Mouse (Mus musculus) CD4-positive, CD25-positive, alpha-beta regulatory T cell, adult 4 months (primary cell): ENCODE measurements around the gene Olfr1205. TPM values are rescaled to one million over a fixed set of nuclear protein-coding genes. Genes with fewer than 3 reads are reported as not detected.

ENCODE experiments used
- ATAC-seq: one replicate; pipeline ENCODE4 v1.8.0; 2017
- polyA plus RNA-seq, 2 experiments: library from polyadenylated mRNA; unstranded; fragments of 100-300 nt; shearing (Covaris generic); gene quantifications; one replicate each; pipeline ENCODE4 v1.2.1; 2017

The Olfr1205 gene
- not detected for polyA plus RNA-seq

- no peak for ATAC-seq
Observed at GRCm38 (mm10) chr2:88829437-88829836, at the start of gene Olfr1205. Gene Olfr1205 (plus strand): TSS chr2:88829737.

- ATAC-seq, result no peak
Observed at GRCm38 (mm10) chr2:88792736-88793135, 36.8 kb upstream of the Olfr1205 start, which contains the start of gene Olfr1201. Gene Olfr1201 (plus strand): TSS chr2:88793036.

GRCm38 (mm10) chr2:88814196-88814595 is 15.3 kb upstream of the Olfr1205 start, which contains the start of gene Olfr1202:
Gene Olfr1202 (plus strand): TSS chr2:88814496.
- no peak for ATAC-seq

GRCm38 (mm10) chr2:88838477-88838876 is 8.9 kb downstream of the Olfr1205 start:
- ATAC-seq, result no peak

GRCm38 (mm10) chr2:88848992-88849391 is 19.5 kb downstream of the Olfr1205 start, which contains the start of gene Olfr1204:
Gene Olfr1204 (plus strand): TSS chr2:88849292.
- no peak for ATAC-seq

GRCm38 (mm10) chr2:88862931-88863330 is 33.4 kb downstream of the Olfr1205 start, which contains the start of gene Olfr1206:
Gene Olfr1206 (plus strand): TSS chr2:88863231.
- no peak for ATAC-seq

Other genes starting within 250 kb of the Olfr1205 start
- not detected for gene Olfr1189, start 243.3 kb upstream of the Olfr1205 start, polyA plus RNA-seq
- gene Olfr1191-ps1, start 189.2 kb upstream of the Olfr1205 start, polyA plus RNA-seq, result not detected
- under 1 TPM; 0.15 to 0.16 TPM for gene Olfr1192-ps1, start 181.2 kb upstream of the Olfr1205 start, polyA plus RNA-seq
- not detected for gene Olfr1193, start 154.1 kb upstream of the Olfr1205 start, polyA plus RNA-seq
- under 1 TPM in 1 of 2 experiments, not detected in 1; 0.12 TPM for gene Olfr1195, start 140.6 kb upstream of the Olfr1205 start, polyA plus RNA-seq
- not detected for gene Olfr1196, start 125.1 kb upstream of the Olfr1205 start, polyA plus RNA-seq
- gene Olfr1197, start 97.4 kb upstream of the Olfr1205 start, polyA plus RNA-seq, result under 1 TPM in 1 of 2 experiments, not detected in 1; 0.20 TPM
- under 1 TPM in 1 of 2 experiments, not detected in 1; 0.09 TPM for gene Olfr1198, start 78.4 kb upstream of the Olfr1205 start, polyA plus RNA-seq
- gene Olfr1199, start 69.3 kb upstream of the Olfr1205 start, polyA plus RNA-seq, result not detected
- under 1 TPM in 1 of 2 experiments, not detected in 1; 0.11 TPM for gene Olfr1200, start 59.2 kb upstream of the Olfr1205 start, polyA plus RNA-seq
- gene Olfr1201, start 36.7 kb upstream of the Olfr1205 start, polyA plus RNA-seq, result not detected
- not detected for gene Olfr1202, start 15.2 kb upstream of the Olfr1205 start, polyA plus RNA-seq
- gene Olfr1204, start 19.6 kb downstream of the Olfr1205 start, polyA plus RNA-seq, result not detected
- gene Olfr1206, start 33.5 kb downstream of the Olfr1205 start, polyA plus RNA-seq, result not detected
- gene Olfr1208, start 72.6 kb downstream of the Olfr1205 start, polyA plus RNA-seq, result under 1 TPM in 1 of 2 experiments, not detected in 1; 0.11 TPM
- not detected for gene Olfr1209, start 85.4 kb downstream of the Olfr1205 start, polyA plus RNA-seq
- not detected for gene Olfr1211, start 108.4 kb downstream of the Olfr1205 start, polyA plus RNA-seq
- gene Olfr1212, start 124.2 kb downstream of the Olfr1205 start, polyA plus RNA-seq, result not detected
- not detected for gene Gm13762, start 150.5 kb downstream of the Olfr1205 start, polyA plus RNA-seq
- not detected for gene Olfr1214, start 162.9 kb downstream of the Olfr1205 start, polyA plus RNA-seq
- gene Olfr1215, start 177.2 kb downstream of the Olfr1205 start, polyA plus RNA-seq, result not detected
- not detected for gene Olfr1216, start 188.6 kb downstream of the Olfr1205 start, polyA plus RNA-seq
- not detected for gene Olfr1217, start 202.3 kb downstream of the Olfr1205 start, polyA plus RNA-seq
- gene Olfr1218, start 231.4 kb downstream of the Olfr1205 start, polyA plus RNA-seq, result not detected